Mouse (Mus musculus): ENCODE results near the gene Tmem132b. TPM values are rescaled to one million over a fixed set of nuclear protein-coding genes. Genes with fewer than 3 reads are reported as not detected.

Gene Tmem132b
- total RNA-seq, 2 experiments from 2014 or later = 113 to 116 TPM

DNA sequence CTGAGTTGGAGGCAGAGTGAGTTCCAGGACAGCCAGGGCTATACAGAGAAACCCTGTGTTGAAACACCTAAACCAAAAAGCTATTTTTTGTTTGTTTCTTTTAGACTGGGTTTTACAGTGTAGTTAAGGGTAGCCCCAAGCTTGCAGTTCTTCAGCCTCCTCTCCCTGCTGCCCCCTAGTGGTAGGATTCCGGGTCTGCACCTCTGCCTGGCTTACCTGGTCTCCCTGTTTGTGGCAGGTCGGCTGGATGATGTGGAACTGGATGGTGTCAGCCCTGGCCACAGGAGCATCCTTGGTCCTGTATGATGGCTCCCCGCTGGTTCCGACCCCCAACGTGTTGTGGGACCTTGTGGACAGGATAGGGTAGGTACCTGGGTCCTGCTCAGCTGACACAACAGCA, 22.0 kb upstream of the Tmem132b start:
- no peak for DNase-seq (ENCODE audit: low spot score in 2 of 2)

DNA sequence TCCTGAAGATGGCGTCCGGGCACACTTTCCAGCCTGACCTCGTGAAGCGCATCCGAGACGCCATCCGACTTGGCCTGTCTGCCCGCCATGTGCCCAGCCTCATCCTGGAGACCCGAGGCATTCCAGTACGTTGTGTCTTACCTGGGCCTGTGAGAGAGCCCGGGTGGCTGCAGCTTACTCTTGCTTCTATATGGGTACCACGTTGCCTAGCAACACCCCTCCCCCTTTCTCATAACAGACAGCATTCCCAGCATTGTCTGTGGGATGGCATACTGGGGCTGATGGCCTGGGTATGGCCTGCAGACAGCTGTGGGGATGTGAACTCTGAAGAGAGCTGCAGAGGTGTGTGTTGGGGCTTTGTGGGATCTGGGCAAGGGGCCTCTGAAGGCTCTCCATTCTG, 16.6 kb upstream of the Tmem132b start:
- DNase-seq (ENCODE audit: low spot score in 2 of 2) = no peak

DNA sequence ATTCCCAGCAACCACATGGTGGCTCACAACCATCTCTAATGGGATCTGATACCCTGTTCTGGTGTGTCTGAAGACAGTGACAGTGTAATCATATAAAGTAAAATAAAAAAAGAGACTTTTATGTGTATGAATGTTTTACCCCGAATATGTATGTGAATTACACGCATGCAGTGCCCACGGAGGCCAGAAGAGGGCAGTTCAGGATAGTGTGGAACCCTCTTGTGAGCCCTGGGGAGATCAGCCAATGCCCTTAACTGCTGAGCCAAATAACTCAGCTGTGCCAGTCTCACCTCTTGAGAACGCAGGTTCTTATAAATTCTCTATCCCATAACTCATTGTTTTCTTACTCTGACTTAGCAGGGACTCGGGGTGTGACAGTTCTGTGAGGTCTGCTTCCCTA, 12.9 kb upstream of the Tmem132b start:
- DNase-seq (ENCODE audit: low spot score in 2 of 2) = peak in 1 of 2 experiments; percentile 74

DNA sequence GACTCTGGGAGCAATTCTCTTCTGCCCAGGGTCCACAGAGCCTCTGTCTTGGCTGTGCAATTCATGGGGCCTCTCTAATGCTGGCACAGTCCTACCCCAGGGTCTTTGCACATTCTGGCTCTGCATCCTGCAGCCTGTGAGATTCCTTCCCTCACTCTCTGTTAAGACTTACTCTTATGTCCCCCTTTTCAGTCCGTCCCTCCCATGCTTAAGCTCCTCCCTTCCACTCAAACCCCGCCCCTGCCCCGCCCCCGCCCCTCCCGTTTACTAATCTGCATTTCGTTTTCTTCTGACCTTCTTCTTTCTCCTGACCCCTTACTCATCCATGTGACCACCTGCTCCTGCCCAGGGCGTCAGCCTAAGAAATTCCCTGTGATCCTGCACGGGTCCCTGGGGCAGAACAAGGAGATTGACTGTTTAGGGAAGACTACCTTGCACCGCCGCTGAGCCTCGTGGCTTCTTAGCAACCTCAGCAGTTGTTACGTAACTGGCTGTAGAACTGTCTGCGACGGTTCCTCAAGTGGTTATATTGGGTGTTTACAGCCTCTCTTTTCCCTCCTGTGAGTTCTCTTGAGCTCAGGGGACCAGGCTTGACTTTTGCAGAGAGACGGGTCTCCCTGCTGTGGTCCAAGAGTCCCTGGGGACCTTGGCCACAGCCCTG, 10.5 kb upstream of the Tmem132b start:
- peak in 1 of 2 experiments; percentile 59 for DNase-seq (ENCODE audit: low spot score in 2 of 2)

DNA sequence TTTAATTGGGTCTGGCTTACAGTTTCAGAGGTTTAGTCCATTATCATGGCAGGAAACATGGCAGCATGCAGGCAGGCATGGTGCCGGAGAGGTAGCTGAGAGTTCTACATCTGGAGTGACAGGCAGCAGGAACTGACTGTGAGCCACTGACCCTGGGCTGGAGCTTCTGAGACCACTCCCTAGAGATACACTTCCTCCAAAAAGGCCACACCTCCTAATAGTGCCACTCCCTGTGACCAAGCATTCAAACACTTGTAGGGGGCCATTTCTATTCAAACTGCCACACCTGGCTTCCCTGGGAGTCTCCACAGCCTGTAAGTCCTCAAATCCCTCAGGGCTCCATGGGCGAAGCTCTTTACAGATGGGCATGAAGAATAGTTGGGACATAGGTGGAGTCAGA, 8.2 kb upstream of the Tmem132b start:
- no peak for DNase-seq (ENCODE audit: low spot score in 2 of 2)

DNA sequence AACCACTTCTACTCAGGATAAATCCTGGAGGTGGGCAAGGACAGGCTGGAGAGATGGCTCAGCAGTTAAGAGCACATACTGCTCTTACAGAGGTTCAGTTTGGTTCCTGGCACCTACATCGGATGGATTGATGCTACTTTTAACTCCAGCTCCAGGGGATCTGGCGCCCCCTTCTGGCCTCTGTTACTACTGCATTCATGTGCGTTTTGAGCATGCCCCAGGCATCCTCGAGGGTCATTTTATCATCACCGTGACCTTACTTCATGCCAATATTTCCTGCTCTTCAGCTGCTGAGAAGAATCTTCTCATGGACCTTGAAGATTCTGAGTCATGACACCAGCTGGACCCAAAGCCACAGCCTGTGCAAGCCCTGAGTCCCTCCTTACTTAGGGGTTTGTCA, 6.1 kb upstream of the Tmem132b start:
- DNase-seq (ENCODE audit: low spot score in 2 of 2) = no peak

DNA sequence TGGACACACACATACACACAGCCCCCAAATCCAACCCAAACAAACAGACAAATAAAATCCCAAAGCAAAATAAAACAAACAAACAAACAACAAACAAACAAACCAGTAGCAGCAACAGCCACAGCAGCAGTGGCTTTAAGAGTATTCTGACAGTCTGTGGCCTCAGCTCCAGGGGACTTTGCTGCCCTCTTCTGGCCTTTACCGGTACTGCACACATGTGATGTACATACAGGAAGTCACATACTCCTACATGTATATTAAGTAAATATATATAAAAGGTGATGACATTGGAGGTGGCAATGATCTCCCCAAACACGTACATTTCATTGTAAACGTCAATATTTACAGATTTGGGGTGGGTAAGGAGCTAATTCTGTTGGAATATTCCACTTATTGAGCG, 5.1 kb upstream of the Tmem132b start:
- DNase-seq (ENCODE audit: low spot score in 2 of 2) = no peak

DNA sequence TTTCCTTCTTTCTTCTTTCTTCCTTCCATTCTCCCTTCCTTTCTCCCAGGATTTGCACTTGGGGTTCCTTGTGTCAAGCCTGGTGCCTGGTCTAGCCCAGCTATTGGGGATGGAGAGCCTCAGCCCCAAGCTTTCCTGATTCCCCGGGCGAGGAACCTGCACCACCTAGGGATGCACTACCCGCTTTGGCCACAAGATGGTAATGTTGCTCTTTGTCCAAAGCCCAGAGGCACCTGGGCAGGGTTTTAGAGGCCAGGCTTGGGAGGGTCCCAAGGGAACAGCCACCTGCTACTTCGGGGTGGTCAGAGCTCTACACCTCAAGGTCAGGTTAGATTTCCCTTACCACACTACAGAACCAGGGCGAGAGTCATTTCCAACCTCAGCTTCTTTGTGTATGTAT, 2.5 kb upstream of the Tmem132b start:
- peak; percentile 74 to 90 for DNase-seq (ENCODE audit: low spot score in 2 of 2)

DNA sequence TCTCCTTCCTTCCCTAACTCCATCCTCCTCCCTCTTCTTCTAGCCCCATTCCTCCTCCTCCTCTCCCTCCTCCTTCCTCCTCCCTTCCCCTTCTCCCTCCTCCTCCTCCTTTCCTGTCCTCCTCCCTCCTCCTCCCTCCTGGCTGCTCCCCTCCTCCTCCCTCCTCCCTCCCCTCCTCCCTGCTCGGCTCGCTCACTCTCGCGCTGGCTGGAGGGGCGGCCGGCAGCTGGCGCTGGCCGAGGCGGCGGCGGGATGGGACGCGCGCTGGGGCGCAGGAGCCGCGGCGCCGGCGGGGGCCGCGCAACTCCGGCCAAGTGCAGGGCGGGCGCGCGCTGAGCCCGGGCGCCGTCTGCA, 594 bp downstream of the Tmem132b start:
- peak; percentile 65 to 73 for DNase-seq (ENCODE audit: low spot score in 2 of 2)

DNA sequence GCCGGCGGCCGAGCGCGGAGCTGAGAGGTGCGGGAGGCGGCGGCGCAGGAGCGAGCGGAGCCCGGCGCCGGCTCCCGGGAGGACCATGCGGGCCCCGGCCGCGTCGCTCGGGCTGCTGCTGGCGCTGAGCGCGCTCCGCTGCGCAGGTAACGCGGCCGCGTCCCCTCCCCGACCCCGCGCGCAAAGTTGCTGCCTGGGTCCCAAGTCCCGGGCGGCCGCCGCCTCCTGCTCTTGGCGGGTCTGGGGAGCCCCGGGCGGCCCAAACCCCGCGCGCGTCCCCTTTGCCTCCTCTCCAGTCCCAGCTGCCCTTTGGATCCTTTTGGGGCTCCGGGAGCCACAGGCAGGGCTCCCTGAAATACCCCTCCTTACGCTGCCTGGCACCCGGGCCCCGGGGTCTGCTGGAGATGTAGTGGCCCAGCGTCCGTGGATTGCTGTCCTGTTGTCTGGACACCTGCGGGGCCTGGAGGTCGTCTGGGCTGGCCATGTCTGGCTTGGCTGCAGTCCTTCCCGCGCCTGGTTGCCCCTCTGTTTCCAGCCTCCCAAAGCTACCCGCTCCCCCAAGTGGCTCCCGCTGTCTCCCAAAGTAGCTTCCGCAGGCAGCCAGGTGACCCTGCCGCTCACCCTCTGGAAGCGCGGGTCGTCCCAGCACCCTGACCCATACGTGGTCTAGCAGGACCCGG, 1.1 kb downstream of the Tmem132b start:
- DNase-seq (ENCODE audit: low spot score in 2 of 2) = peak in 1 of 2 experiments; percentile 39

DNA sequence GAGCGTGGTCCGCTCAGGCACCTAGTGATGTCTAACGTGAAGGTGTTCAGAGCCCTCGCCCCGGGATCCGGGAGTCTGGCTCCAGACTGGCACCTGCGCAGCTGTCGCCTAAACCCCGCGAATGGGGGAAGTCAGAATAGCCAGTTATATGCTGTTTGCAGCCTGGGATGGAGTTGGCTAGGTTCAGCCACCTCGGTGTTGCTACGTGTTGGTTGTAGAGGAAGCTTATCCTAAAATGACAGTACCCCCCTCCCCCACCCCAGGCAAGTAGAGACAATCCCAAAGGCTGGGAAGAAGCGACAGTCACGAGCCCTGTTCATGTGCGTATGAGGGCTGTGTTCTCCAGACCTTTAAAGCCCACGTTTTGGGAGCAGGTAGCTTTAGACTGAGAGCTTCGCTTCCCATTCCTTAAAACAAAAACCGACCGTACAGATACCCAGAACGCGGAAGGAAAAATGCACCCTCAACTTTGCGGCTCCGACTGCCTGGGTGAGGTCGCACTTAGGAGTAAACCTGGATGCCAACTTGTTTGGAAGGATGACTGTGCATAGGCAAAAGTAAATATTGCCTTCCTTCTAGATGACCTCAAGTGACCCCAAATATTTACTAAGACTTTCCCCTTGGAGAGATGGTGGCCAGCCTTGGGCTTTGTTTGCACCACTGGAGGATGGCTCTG, 1.8 kb downstream of the Tmem132b start:
- peak in 1 of 2 experiments; percentile 72 for DNase-seq (ENCODE audit: low spot score in 2 of 2)

DNA sequence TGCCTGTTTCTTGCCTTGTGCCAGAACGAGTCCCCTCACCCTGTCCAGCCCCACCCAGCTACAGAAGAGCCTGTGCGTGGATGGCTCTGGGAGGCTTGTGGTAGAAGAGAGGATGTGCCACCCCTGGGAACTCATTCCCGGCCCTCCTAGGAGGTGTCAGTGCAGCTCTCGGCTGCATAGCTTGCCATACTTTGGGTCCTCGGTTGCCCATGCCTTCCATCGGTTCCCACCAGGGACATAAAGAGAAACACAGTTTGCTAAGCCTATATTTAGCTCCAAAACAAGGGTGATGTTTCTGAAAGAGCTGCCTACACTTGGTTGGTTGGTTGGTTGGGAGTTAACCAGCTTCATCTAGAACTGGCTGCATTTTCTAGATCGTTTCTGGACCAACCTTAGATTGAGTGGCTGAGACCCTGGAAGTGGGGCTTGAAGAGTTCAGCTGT, 2.6 kb downstream of the Tmem132b start:
- DNase-seq (ENCODE audit: low spot score in 2 of 2) = no peak

DNA sequence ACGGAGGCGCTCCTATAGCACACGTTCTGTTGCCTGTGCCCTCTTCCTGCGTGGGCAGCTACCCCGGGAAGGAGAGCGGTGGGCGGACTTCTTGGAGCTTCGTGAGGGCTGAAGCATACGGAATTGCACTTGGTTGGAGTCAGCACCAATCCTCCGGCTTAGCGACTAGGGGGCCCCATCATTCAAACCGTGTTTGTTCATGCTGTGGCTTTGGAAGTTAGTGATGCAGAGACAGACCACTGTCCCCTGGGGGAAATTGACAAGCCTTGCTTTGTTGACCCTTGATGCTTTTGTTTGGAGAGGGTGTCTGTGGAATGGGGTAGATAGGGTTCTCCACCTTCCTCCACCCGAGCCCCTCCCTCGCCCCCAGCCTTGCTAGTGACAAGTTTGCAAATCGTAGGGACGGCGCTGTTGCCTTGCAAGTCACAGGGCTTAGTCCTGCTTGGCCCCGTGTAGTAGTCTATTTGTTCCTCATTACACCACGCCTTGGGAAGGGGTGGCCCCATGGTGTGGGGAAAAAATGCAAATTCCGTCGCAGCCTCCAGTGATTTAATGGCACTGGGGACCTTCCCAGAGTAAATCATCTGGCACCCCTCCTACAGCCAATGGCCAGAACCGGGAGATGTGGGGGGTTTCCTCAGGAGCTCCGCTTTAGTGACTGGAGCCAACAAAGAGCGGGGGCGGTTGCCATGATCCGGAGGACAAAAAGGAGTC, 3.2 kb downstream of the Tmem132b start:
- peak; percentile 75 to 86 for DNase-seq (ENCODE audit: low spot score in 2 of 2)

DNA sequence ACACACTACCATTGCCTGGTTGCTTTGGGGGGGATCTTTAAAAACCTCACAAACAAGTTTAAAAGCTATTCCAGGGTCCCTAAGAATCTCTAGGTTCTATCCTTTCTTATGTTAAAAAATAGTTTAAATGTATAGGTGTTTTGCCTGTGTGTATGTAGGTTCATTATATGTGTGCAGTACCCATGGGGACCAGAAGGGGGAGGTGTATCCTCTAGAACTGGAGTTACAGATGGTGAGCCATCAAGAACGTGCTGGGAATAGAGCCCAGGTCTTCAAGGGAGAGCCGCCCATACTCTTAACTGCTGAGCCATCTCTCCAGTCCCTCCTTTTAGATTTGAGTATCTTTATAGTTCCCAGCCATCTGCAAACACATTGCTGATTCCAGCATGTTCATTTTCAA, 13.5 kb downstream of the Tmem132b start:
- DNase-seq (ENCODE audit: low spot score in 2 of 2) = no peak

DNA sequence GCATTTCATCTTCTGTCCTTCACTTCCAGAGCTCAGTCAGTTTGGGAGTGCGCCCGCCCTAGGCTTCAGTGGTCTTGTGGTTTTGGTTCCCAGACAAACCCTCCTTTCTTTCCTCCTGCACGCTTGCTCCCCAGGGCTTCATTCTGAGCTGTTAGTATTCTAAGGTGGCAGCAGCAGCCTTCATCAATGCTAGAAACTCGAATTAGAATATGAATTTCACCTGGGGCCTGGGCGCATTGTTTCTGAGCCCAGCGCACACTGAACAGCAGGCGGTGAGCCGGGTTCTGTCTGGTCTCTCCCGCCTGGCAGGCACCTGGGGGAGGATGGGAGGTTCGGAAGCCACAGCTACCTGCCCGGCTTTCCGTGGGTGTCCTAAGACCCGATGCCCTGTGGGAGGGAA, 14.7 kb downstream of the Tmem132b start:
- no peak for DNase-seq (ENCODE audit: low spot score in 2 of 2)

DNA sequence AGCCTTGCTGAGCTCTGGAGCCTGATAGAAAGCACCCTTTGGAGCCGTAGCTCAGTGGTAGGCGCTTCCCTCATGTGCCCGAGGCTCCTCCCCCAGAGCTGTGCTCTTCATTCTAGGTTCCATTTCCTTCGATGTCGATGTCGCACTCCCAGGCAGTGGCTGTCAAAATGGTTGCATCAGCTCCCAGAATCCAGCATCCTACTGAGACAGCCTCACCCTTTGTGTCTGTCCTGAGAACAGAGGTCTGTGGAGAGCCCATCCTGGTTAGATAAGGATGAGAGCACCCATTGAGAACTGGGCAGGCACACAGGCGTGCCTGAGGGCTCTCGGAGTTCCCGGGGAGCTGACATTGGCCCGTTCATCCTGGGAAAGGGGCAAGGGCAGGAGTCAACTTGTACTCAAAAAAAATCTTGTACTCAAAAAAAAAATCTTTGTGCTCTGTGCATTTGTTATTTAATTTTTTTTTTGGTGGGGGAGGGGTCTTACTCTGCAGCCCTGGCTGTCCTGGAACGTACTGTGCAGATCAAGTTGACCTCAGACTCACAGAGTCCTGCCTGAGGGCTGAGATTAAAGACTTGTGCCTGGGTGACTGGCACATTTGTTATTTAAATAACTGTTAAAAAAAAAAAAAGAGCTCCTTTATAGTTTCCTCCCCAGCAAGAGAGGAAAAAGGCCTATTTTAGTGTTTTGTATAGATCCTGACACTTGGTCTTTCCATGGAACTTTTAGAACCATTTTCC, 18.3 kb downstream of the Tmem132b start:
- no peak for DNase-seq (ENCODE audit: low spot score in 2 of 2)

DNA sequence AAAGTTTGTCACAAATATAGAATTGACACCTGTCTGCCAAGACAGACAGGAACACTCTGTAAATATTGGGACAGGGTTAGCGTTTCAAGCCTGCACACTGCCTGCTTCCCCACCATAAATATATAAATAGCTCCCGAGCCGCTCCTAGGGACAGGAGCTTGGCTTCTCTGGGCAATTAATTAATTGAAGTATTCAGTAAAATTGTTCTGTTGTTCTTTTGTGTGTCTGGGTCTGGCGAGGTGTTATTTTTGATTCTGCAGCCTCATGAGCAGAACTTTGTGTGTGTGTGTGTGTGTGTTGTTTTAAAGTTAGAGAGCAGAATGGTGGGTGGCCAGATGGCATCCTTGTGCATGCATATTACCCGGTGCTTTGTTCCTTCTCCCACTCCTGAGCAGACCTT, 24.2 kb downstream of the Tmem132b start:
- DNase-seq (ENCODE audit: low spot score in 2 of 2) = peak in 1 of 2 experiments; percentile 66

DNA sequence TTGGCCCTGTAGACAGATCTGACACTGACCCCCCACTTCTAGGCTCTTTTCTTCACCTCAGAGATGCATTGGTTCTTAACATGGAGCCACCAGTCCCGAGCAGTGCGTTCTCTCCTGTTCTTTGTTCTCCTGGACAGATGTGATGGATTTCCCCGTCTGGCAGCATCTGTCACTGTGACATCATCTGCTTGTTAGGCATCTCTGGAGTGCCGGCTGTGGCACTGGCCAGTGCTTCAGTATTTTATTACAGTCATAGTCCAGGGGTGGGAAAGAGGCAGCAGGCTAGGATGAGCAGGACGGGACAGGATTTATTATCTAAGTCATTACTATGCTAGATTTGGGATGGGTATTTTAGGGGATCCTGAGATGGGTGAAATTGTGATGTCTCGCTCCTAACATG, 31.9 kb downstream of the Tmem132b start:
- DNase-seq (ENCODE audit: low spot score in 2 of 2) = no peak

DNA sequence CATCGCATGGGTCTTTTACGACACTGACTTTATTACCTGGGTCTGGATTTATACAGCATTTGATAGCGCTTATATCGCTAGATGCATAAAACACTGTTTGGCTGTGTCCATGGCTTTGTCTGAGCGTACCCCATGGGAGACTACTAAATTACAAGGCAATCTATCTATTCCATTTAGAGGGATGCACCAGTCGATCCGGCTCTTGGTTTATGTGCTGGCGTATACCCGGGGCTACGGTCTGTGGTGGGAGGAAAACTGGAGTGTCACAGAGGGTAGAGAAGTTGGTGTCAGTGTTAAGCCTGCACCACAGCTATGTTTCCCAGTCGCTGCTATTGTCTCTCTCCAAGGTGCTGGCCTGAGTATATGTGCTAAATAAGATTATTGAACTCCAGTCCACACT, 34.2 kb downstream of the Tmem132b start:
- no peak for DNase-seq (ENCODE audit: low spot score in 2 of 2)

DNA sequence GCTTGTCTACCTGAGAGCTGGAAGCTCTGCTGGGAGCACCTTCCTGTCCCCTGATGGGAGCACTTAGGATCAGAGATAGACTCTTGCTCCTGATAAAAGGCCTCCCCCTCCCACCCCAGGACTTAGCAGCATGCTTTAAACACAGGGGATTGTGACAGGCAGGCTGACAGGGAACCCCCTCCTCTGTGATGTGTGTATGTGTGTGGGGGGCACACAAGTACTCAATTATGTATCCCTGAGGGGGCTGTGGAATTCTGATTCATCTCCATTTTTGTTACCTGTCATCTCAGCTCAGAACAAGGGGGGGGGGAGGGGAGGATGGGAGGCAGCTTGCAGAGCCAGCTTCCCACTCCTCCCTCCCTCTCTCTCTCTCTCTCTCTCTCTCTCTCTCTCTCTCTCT, 36.9 kb downstream of the Tmem132b start:
- no peak for DNase-seq (ENCODE audit: low spot score in 2 of 2)

DNA sequence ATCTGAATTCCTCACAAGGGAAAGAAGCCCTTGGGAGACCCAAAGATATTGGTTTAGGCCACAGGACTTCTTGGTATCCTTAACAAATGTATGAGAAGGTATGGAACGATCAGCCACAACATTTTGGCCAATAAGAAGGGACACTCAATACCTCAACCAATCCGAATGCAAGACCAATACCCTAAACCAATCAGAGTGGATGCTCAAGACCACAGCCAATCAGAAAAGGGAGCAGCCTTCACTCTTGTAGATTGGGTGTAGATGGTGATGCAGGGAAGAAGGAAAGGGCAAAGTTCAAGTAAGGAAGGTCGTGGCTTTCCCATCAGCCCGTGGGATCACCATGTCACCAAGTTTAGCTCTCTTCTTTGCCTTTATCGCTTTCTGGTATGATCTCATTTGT, 40.4 kb downstream of the Tmem132b start:
- no peak for DNase-seq (ENCODE audit: low spot score in 2 of 2)
